Mouse (Mus musculus) heart, embryonic 15.5 days (tissue): ENCODE measurements around the gene Armc12. TPM values are rescaled to one million over a fixed set of nuclear protein-coding genes. Genes with fewer than 3 reads are reported as not detected.

Experiments used
- ATAC-seq: fragments of 200-750 bp; cut with Nextera tagmentation; replicated peaks from 2 replicates; pipeline ENCODE4 v1.8.0; 2017; ENCODE audit warnings: low read depth, moderate TSS enrichment; ENCODE audit not compliant: insufficient number of reproducible peaks, insufficient read depth, low FRiP score
- H3K27ac ChIP-seq: fragments of 300-500 bp; sonication (generic); 2 replicates; pipeline ENCODE4 v1.5.1; 2015; ENCODE audit warnings: mild to moderate bottlenecking, inconsistent platforms
- H3K27me3 ChIP-seq: fragments of 300-500 bp; sonication (generic); 2 replicates; pipeline ENCODE4 v1.6.1; 2015; ENCODE audit warnings: inconsistent platforms
- H3K36me3 ChIP-seq: fragments of 300-500 bp; sonication (generic); 2 replicates; pipeline ENCODE4 v1.6.1; 2015; ENCODE audit warnings: mild to moderate bottlenecking, inconsistent platforms
- H3K4me1 ChIP-seq: fragments of 300-500 bp; sonication (generic); replicated peaks from 2 replicates; pipeline ENCODE4 v1.6.1; 2015; ENCODE audit warnings: inconsistent platforms
- H3K4me2 ChIP-seq: fragments of 300-500 bp; sonication (generic); 2 replicates; pipeline ENCODE4 v1.6.1; 2015; ENCODE audit warnings: inconsistent platforms, mild to moderate bottlenecking, moderate library complexity
- H3K4me3 ChIP-seq: fragments of 300-500 bp; sonication (generic); 2 replicates; pipeline ENCODE4 v1.5.1; 2015; ENCODE audit warnings: mild to moderate bottlenecking, inconsistent platforms
- H3K9ac ChIP-seq: fragments of 300-500 bp; sonication (generic); 2 replicates; pipeline ENCODE4 v1.6.1; 2015; ENCODE audit warnings: mild to moderate bottlenecking, inconsistent platforms
- H3K9me3 ChIP-seq: fragments of 300-500 bp; sonication (generic); replicated peaks from 2 replicates; pipeline ENCODE4 v1.6.1; 2016; ENCODE audit warnings: inconsistent platforms
- WGBS: fragments of 180-500 bp; shearing (Covaris S2); methylation state at CpG from one replicate; pipeline ENCODE4 v1.1.7; 2015; ENCODE audit warnings: mixed read lengths; 5-methylcytosine and 5-hydroxymethylcytosine counted together
- polyA plus RNA-seq: library from polyadenylated mRNA; unstranded; fragments of >200 nt; fragmentation: Nextera tagmentation; extraction: Ambion mirVana; gene quantifications from 2 replicates; pipeline ENCODE4 v1.2.1, GENCODE M21; 2015

The Armc12 gene
- polyA plus RNA-seq = not detected in 2 replicates

GRCm38 (mm10) chr17:28530506-28530905 lies at the start of gene Armc12:
TSS of gene Armc12 (plus strand) at chr17:28530806.
- H3K4me1 ChIP-seq = peaks cover 13% of the 10 kb centered on the region
- no peak within 1 kb of the TSS for H3K4me2 ChIP-seq
- 0 out of 2 replicates have a peak within 1 kb of the TSS, but pooled peaks have one; percentile 12 for H3K9ac ChIP-seq
- H3K4me3 ChIP-seq = no peak within 1 kb of the TSS
- WGBS = 78% methylated on average over 6 of the region's 6 CpGs
- ATAC-seq = no peak
- peaks cover 18% of the 10 kb centered on the region; the same call in 1 of the 2 replicates for H3K27me3 ChIP-seq
- no peak within 1 kb of the TSS for H3K27ac ChIP-seq
- H3K9me3 ChIP-seq = no peaks in the 10 kb centered on the region
- H3K36me3 ChIP-seq = no peaks in the 10 kb centered on the region

GRCm38 (mm10) chr17:28484704-28485445 lies 45.7 kb upstream of the Armc12 start:
- Histone ChIP-seq H3K27me3 (no peaks in the 10 kb centered on the region), H3K4me1 (peaks cover 12% of the 10 kb centered on the region), H3K4me2 (peak overlapping the region; percentile 85), H3K4me3 (peak overlapping the region; percentile 74), H3K27ac (peak overlapping the region; percentile 80), H3K9ac (peak overlapping the region; percentile 71), H3K9me3 (no peaks in the 10 kb centered on the region), H3K36me3 (no peaks in the 10 kb centered on the region)
- 6% methylated on average over 30 of the region's 30 CpGs for WGBS
- no peak for ATAC-seq

GRCm38 (mm10) chr17:28485446-28485948 lies 45.1 kb upstream of the Armc12 start:
- ATAC-seq = peak; percentile 32
- H3K4me1 ChIP-seq = peaks cover 12% of the 10 kb centered on the region
- under 1% methylated on average over 76 of the region's 77 CpGs for WGBS
- H3K36me3 ChIP-seq = no peaks in the 10 kb centered on the region
- no peaks in the 10 kb centered on the region for H3K27me3 ChIP-seq
- H3K4me2 ChIP-seq = peak overlapping the region; percentile 85
- peak overlapping the region; percentile 74 for H3K4me3 ChIP-seq
- peak overlapping the region; percentile 80 for H3K27ac ChIP-seq
- H3K9ac ChIP-seq = peak overlapping the region; percentile 71
- H3K9me3 ChIP-seq = no peaks in the 10 kb centered on the region

- Histone ChIP-seq H3K4me3 (peak overlapping the region; percentile 74), H3K4me1 (peaks cover 12% of the 10 kb centered on the region), H3K4me2 (peak overlapping the region; percentile 85), H3K9ac (peak overlapping the region; percentile 71), H3K27ac (peak overlapping the region; percentile 80), H3K27me3 (no peaks in the 10 kb centered on the region), H3K9me3 (no peaks in the 10 kb centered on the region), H3K36me3 (no peaks in the 10 kb centered on the region)
- peak; percentile 99 for ATAC-seq
- WGBS = under 1% methylated on average over 53 of the region's 58 CpGs
Observed at GRCm38 (mm10) chr17:28485977-28486400, 44.6 kb upstream of the Armc12 start.

GRCm38 (mm10) chr17:28486720-28487119 lies 43.9 kb upstream of the Armc12 start:
- H3K4me2 ChIP-seq = peak overlapping the region; percentile 85
- H3K27ac ChIP-seq = no peak overlapping the region
- no peak overlapping the region for H3K9ac ChIP-seq
- peaks cover 12% of the 10 kb centered on the region for H3K4me1 ChIP-seq
- WGBS = 76% methylated on average over 6 of the region's 6 CpGs
- no peaks in the 10 kb centered on the region for H3K36me3 ChIP-seq
- H3K9me3 ChIP-seq = no peaks in the 10 kb centered on the region
- no peak overlapping the region for H3K4me3 ChIP-seq
- H3K27me3 ChIP-seq = no peaks in the 10 kb centered on the region
- no peak for ATAC-seq

- no peaks in the 10 kb centered on the region for H3K36me3 ChIP-seq
- 90% methylated on average over 18 of the region's 18 CpGs for WGBS
- H3K4me2 ChIP-seq = no peak overlapping the region
- H3K27ac ChIP-seq = no peak overlapping the region
- H3K4me1 ChIP-seq = peaks cover 12% of the 10 kb centered on the region
- H3K27me3 ChIP-seq = no peaks in the 10 kb centered on the region
- no peak for ATAC-seq
- no peak overlapping the region for H3K9ac ChIP-seq
- no peak overlapping the region for H3K4me3 ChIP-seq
- H3K9me3 ChIP-seq = no peaks in the 10 kb centered on the region
Observed at GRCm38 (mm10) chr17:28487584-28488257, 42.9 kb upstream of the Armc12 start.

- WGBS = 68% methylated on average over 7 of the region's 7 CpGs
- Histone ChIP-seq H3K36me3 (no peaks in the 10 kb centered on the region), H3K9me3 (no peaks in the 10 kb centered on the region), H3K4me1 (peaks cover 12% of the 10 kb centered on the region), H3K4me3 (no peak overlapping the region), H3K27ac (no peak overlapping the region), H3K4me2 (no peak overlapping the region), H3K9ac (no peak overlapping the region), H3K27me3 (no peaks in the 10 kb centered on the region)
- ATAC-seq = no peak
Observed at GRCm38 (mm10) chr17:28488258-28489013, 42.2 kb upstream of the Armc12 start.

GRCm38 (mm10) chr17:28491035-28491770 lies 39.4 kb upstream of the Armc12 start:
- H3K9me3 ChIP-seq = no peaks in the 10 kb centered on the region
- ATAC-seq = no peak
- WGBS = 85% methylated on average over 14 of the region's 14 CpGs
- peaks cover 4% of the 10 kb centered on the region for H3K4me1 ChIP-seq
- no peak overlapping the region for H3K9ac ChIP-seq
- no peak overlapping the region for H3K27ac ChIP-seq
- no peaks in the 10 kb centered on the region for H3K36me3 ChIP-seq
- H3K4me3 ChIP-seq = no peak overlapping the region
- H3K4me2 ChIP-seq = no peak overlapping the region
- H3K27me3 ChIP-seq = no peaks in the 10 kb centered on the region

- Histone ChIP-seq H3K4me1 (no peaks in the 10 kb centered on the region), H3K4me3 (no peak overlapping the region), H3K9me3 (no peaks in the 10 kb centered on the region), H3K36me3 (no peaks in the 10 kb centered on the region), H3K9ac (no peak overlapping the region), H3K27me3 (no peaks in the 10 kb centered on the region), H3K27ac (no peak overlapping the region), H3K4me2 (no peak overlapping the region)
- ATAC-seq = no peak
- 84% methylated on average over 8 of the region's 8 CpGs for WGBS
Observed at GRCm38 (mm10) chr17:28495832-28496231, 34.8 kb upstream of the Armc12 start.

GRCm38 (mm10) chr17:28499190-28499589 lies 31.4 kb upstream of the Armc12 start:
- H3K4me2 ChIP-seq = no peak overlapping the region
- no peaks in the 10 kb centered on the region for H3K36me3 ChIP-seq
- H3K4me3 ChIP-seq = no peak overlapping the region
- H3K4me1 ChIP-seq = no peaks in the 10 kb centered on the region
- no peak overlapping the region for H3K9ac ChIP-seq
- no peak overlapping the region for H3K27ac ChIP-seq
- no peaks in the 10 kb centered on the region for H3K27me3 ChIP-seq
- no peak for ATAC-seq
- no peaks in the 10 kb centered on the region for H3K9me3 ChIP-seq
- WGBS = 70% methylated on average over 2 of the region's 2 CpGs
